Mouse (Mus musculus): ENCODE data around the gene D330020A13Rik. TPM values are rescaled to one million over a fixed set of nuclear protein-coding genes. Genes with fewer than 3 reads are reported as not detected.
"Not testable (repeated sequence)": the region's sequence is repeated elsewhere in the genome, so short reads cannot be mapped to it uniquely, and the experiment has no call there.

Gene D330020A13Rik
- polyA plus RNA-seq, 1 experiment from 2014 or later, result 0.15 TPM

- Histone ChIP-seq H3K36me3 (ENCODE audit: control insufficient read depth, insufficient read depth, low read length) (no peaks in the 10 kb centered on the region), H3K4me1 (replicated peaks; ENCODE audit: control insufficient read depth, insufficient read depth, low read length) (no peaks in the 10 kb centered on the region), H3K9ac (ENCODE audit: low read depth, low read length) (no peak overlapping the region), H3K27ac (ENCODE audit: low read depth, low read length) (no peak overlapping the region), H3K4me3 (ENCODE audit: low read depth, low read length) (no peak overlapping the region), H3K27me3 (ENCODE audit: control insufficient read depth, insufficient read depth, low read length) (peaks cover 8% of the 10 kb centered on the region), H3K4me2 (replicated peaks; ENCODE audit: low read depth, low read length) (no peak overlapping the region), H3K9me3 (ENCODE audit: control insufficient read depth, low read length) (no peaks in the 10 kb centered on the region)
- ATAC-seq (ENCODE audit: low FRiP score) (no peak), DNase-seq (ENCODE audit: low spot score) (no peak)
- WGBS, result 40% methylated on average over 7 of the region's 7 CpGs
Measured at GRCm38 (mm10) chr6:120288541-120288940, 5.6 kb upstream of the D330020A13Rik start.

DNA sequence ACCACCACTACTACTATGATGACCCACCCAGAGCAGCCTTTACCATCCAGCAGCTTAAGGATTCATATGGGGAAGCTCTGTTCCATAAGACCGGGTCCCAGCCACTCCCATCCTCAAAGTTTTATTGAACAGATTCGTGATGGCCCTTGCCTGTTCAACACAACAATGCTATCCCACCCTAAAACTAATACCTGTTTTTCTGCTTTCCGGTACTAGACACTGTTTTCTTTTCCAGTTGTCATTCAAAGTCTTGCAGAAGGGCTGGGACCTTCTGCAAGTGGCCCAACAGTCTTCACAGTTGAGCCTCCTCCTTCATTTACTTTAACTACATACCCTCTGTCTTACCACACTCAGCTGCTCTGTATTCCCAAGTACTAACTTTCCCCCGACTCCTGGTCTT, 4.7 kb upstream of the D330020A13Rik start:
- H3K9ac ChIP-seq (ENCODE audit: low read depth, low read length), result no peak overlapping the region
- no peaks in the 10 kb centered on the region for H3K4me1 ChIP-seq (replicated peaks; ENCODE audit: control insufficient read depth, insufficient read depth, low read length)
- H3K27ac ChIP-seq (ENCODE audit: low read depth, low read length), result no peak overlapping the region
- H3K9me3 ChIP-seq (ENCODE audit: control insufficient read depth, low read length), result no peaks in the 10 kb centered on the region
- no peak for DNase-seq (ENCODE audit: low spot score)
- H3K36me3 ChIP-seq (ENCODE audit: control insufficient read depth, insufficient read depth, low read length), result no peaks in the 10 kb centered on the region
- WGBS, result 85% methylated on average over 4 of the region's 4 CpGs
- H3K27me3 ChIP-seq (ENCODE audit: control insufficient read depth, insufficient read depth, low read length), result peaks cover 15% of the 10 kb centered on the region
- H3K4me3 ChIP-seq (ENCODE audit: low read depth, low read length), result no peak overlapping the region
- no peak overlapping the region for H3K4me2 ChIP-seq (replicated peaks; ENCODE audit: low read depth, low read length)
- ATAC-seq (ENCODE audit: low FRiP score), result no peak

DNA sequence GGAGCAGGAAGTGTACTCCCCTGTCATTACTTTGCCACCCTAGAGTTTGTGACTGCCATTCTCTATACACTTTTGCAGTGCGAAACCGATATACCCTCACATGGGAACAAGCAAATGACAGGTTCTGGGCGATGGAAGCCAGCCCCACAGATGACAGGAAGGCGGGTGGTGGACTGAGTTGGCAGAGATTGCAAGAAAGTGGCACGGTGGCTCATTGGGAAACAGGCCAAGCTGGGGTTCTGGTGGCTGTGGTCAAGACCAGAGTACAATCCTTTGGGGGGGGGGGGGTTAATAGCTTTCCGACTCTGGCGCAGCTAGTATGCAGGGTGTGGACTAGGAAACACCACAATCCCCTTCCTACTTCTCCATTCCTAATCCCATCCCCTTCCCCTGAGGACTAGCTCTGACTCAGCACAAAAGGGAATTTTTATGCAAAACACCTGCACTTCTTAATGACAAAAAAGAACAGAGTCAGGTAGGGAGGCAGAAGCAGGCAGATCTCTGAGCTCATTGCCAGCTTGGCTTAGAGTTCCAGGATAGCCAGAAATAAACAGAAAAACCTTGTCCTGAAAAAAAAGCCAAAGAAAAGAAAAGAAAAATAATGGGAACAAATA, 2.7 kb upstream of the D330020A13Rik start:
- 91% methylated on average over 7 of the region's 7 CpGs for WGBS
- no peak overlapping the region for H3K9ac ChIP-seq (ENCODE audit: low read depth, low read length)
- H3K36me3 ChIP-seq (ENCODE audit: control insufficient read depth, insufficient read depth, low read length), result no peaks in the 10 kb centered on the region
- H3K4me3 ChIP-seq (ENCODE audit: low read depth, low read length), result no peak overlapping the region
- no peaks in the 10 kb centered on the region for H3K4me1 ChIP-seq (replicated peaks; ENCODE audit: control insufficient read depth, insufficient read depth, low read length)
- no peaks in the 10 kb centered on the region for H3K9me3 ChIP-seq (ENCODE audit: control insufficient read depth, low read length)
- peaks cover 19% of the 10 kb centered on the region for H3K27me3 ChIP-seq (ENCODE audit: control insufficient read depth, insufficient read depth, low read length)
- no peak overlapping the region for H3K4me2 ChIP-seq (replicated peaks; ENCODE audit: low read depth, low read length)
- no peak for DNase-seq (ENCODE audit: low spot score)
- ATAC-seq (ENCODE audit: low FRiP score), result no peak
- H3K27ac ChIP-seq (ENCODE audit: low read depth, low read length), result no peak overlapping the region

DNA sequence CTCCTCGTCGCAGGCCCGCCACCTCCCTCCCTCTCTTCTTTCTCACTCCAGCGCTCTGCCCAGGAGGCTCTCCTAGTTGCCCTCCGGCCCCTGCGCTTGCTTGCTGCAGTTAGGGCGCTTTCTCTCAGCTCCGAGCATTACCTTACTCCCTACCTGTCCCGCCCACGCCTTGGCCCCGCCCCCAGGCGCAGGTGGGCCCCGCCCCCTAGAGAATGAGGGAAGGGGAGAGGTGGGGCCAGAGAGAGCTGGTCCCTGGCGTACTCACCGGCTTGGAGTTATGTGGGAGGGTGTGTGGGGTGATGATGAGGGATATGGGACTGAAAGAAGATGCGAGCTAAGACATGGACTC, 595 bp downstream of the D330020A13Rik start:
- H3K4me3 ChIP-seq (ENCODE audit: low read depth, low read length), result peak overlapping the region; percentile 73
- H3K36me3 ChIP-seq (ENCODE audit: control insufficient read depth, insufficient read depth, low read length), result no peaks in the 10 kb centered on the region
- H3K4me2 ChIP-seq (replicated peaks; ENCODE audit: low read depth, low read length), result peak overlapping the region; percentile 99
- H3K4me1 ChIP-seq (replicated peaks; ENCODE audit: control insufficient read depth, insufficient read depth, low read length), result no peaks in the 10 kb centered on the region
- H3K9ac ChIP-seq (ENCODE audit: low read depth, low read length), result peak overlapping the region; percentile 52
- ATAC-seq (ENCODE audit: low FRiP score), result peak; percentile 61
- H3K27ac ChIP-seq (ENCODE audit: low read depth, low read length), result no peak overlapping the region
- WGBS, result 2% methylated on average over 15 of the region's 16 CpGs
- no peaks in the 10 kb centered on the region for H3K9me3 ChIP-seq (ENCODE audit: control insufficient read depth, low read length)
- H3K27me3 ChIP-seq (ENCODE audit: control insufficient read depth, insufficient read depth, low read length), result peaks cover 19% of the 10 kb centered on the region
- DNase-seq (ENCODE audit: low spot score), result no peak

DNA sequence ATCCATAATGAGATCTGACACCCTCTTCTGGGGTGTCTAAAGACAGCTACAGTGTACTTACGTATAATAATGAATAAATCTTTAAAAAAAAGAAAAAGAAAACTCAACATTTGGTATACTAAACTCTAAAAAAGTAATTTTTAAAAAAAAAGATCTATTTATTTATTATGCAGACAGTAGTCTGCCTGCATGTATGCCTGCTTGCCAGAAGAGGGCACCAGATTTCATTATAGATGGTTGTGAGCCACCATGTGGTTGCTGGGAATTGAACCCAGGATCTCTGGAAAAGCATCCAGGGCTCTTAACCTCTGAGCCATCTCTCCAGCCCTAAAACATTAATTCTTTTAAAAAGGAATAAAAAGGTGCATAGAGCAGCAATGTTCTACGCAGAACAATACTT, 2.4 kb downstream of the D330020A13Rik start:
- H3K27ac ChIP-seq (ENCODE audit: low read depth, low read length); H3K4me3 ChIP-seq (ENCODE audit: low read depth, low read length); H3K4me2 ChIP-seq (replicated peaks; ENCODE audit: low read depth, low read length); H3K9me3 ChIP-seq (ENCODE audit: control insufficient read depth, low read length); DNase-seq (ENCODE audit: low spot score); H3K4me1 ChIP-seq (replicated peaks; ENCODE audit: control insufficient read depth, insufficient read depth, low read length); ATAC-seq (ENCODE audit: low FRiP score); H3K9ac ChIP-seq (ENCODE audit: low read depth, low read length); H3K36me3 ChIP-seq (ENCODE audit: control insufficient read depth, insufficient read depth, low read length): not testable (repeated sequence)
- peaks cover 19% of the 10 kb centered on the region for H3K27me3 ChIP-seq (ENCODE audit: control insufficient read depth, insufficient read depth, low read length)
- WGBS, result 93% methylated on average over 2 of the region's 2 CpGs

DNA sequence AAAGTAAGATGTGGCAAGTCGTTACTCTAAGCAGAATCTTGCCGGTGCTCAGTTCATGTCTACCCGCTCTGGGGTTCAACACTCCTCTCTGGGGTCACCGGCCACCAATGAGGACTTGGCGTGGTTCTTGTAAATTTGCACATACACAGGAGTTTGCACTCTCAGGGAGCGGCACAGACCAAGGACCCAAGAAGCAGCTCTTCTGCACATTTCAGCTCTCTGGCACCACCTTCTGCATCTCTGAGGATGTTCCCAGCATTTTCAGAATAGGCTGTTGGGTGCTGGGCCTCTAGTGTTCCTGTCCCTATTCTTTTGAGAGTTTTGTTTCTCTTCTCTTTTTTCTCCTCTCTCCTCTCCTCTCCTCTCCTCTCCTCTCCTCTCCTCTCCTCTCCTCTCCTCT, 7.0 kb downstream of the D330020A13Rik start:
- Histone ChIP-seq H3K9ac (ENCODE audit: low read depth, low read length) (no peak overlapping the region), H3K27ac (ENCODE audit: low read depth, low read length) (no peak overlapping the region), H3K4me2 (replicated peaks; ENCODE audit: low read depth, low read length) (no peak overlapping the region), H3K27me3 (ENCODE audit: control insufficient read depth, insufficient read depth, low read length) (no peaks in the 10 kb centered on the region), H3K4me1 (replicated peaks; ENCODE audit: control insufficient read depth, insufficient read depth, low read length) (no peaks in the 10 kb centered on the region), H3K9me3 (ENCODE audit: control insufficient read depth, low read length) (no peaks in the 10 kb centered on the region), H3K4me3 (ENCODE audit: low read depth, low read length) (no peak overlapping the region), H3K36me3 (ENCODE audit: control insufficient read depth, insufficient read depth, low read length) (no peaks in the 10 kb centered on the region)
- ATAC-seq (ENCODE audit: low FRiP score) (no peak), DNase-seq (ENCODE audit: low spot score) (peak; percentile 39)
- WGBS, result 27% methylated on average over 6 of the region's 6 CpGs

DNA sequence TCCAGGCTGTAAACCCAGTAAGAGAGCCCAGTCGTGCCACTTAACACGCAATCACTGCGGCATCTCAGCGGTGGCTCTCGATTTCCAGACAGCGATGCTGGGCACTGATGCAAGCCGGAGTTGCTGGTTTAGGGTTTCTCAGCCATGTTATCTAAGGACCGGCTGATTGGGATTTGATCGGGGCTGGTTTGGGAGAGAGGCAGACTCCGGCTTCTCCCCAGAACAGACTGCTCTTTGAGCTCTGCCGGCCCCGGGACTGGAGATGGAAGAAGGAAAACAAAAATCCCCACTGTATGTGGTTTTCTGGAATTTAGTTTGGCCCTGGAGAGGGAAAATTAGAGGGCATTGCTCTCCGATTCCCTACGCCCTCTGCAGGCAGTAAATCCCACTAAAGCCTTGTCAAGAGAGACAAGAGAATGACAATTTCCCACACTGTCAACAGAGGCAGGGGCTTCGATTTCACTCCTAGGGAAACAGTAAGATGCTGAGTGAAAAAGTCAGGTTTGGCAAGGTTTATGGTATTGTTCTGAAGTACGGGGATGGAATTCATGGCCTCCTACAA, 8.7 kb downstream of the D330020A13Rik start:
- ATAC-seq (ENCODE audit: low FRiP score), result no peak
- Histone ChIP-seq H3K9me3 (ENCODE audit: control insufficient read depth, low read length) (no peaks in the 10 kb centered on the region), H3K27ac (ENCODE audit: low read depth, low read length) (no peak overlapping the region), H3K4me3 (ENCODE audit: low read depth, low read length) (no peak overlapping the region), H3K27me3 (ENCODE audit: control insufficient read depth, insufficient read depth, low read length) (no peaks in the 10 kb centered on the region), H3K9ac (ENCODE audit: low read depth, low read length) (no peak overlapping the region), H3K4me2 (replicated peaks; ENCODE audit: low read depth, low read length) (peak overlapping the region; percentile 32), H3K4me1 (replicated peaks; ENCODE audit: control insufficient read depth, insufficient read depth, low read length) (no peaks in the 10 kb centered on the region), H3K36me3 (ENCODE audit: control insufficient read depth, insufficient read depth, low read length) (no peaks in the 10 kb centered on the region)
- DNase-seq (ENCODE audit: low spot score), result peak; percentile 39
- WGBS, result 31% methylated on average over 16 of the region's 16 CpGs

GRCm38 (mm10) chr6:120306859-120307594, 12.9 kb downstream of the D330020A13Rik start:
- Histone ChIP-seq H3K27ac (ENCODE audit: low read depth, low read length) (no peak overlapping the region), H3K9me3 (ENCODE audit: control insufficient read depth, low read length) (no peaks in the 10 kb centered on the region), H3K4me2 (replicated peaks; ENCODE audit: low read depth, low read length) (no peak overlapping the region), H3K9ac (ENCODE audit: low read depth, low read length) (no peak overlapping the region), H3K36me3 (ENCODE audit: control insufficient read depth, insufficient read depth, low read length) (no peaks in the 10 kb centered on the region), H3K27me3 (ENCODE audit: control insufficient read depth, insufficient read depth, low read length) (no peaks in the 10 kb centered on the region), H3K4me1 (replicated peaks; ENCODE audit: control insufficient read depth, insufficient read depth, low read length) (no peaks in the 10 kb centered on the region), H3K4me3 (ENCODE audit: low read depth, low read length) (no peak overlapping the region)
- WGBS, result 83% methylated on average over 3 of the region's 3 CpGs
- ATAC-seq (ENCODE audit: low FRiP score) (no peak), DNase-seq (ENCODE audit: low spot score) (no peak)

GRCm38 (mm10) chr6:120309338-120309737, 15.2 kb downstream of the D330020A13Rik start:
- ATAC-seq (ENCODE audit: low FRiP score) (no peak), DNase-seq (ENCODE audit: low spot score) (no peak)
- Histone ChIP-seq H3K9ac (ENCODE audit: low read depth, low read length) (no peak overlapping the region), H3K27me3 (ENCODE audit: control insufficient read depth, insufficient read depth, low read length) (no peaks in the 10 kb centered on the region), H3K4me3 (ENCODE audit: low read depth, low read length) (no peak overlapping the region), H3K4me2 (replicated peaks; ENCODE audit: low read depth, low read length) (no peak overlapping the region), H3K27ac (ENCODE audit: low read depth, low read length) (no peak overlapping the region), H3K36me3 (ENCODE audit: control insufficient read depth, insufficient read depth, low read length) (no peaks in the 10 kb centered on the region), H3K9me3 (ENCODE audit: control insufficient read depth, low read length) (no peaks in the 10 kb centered on the region), H3K4me1 (replicated peaks; ENCODE audit: control insufficient read depth, insufficient read depth, low read length) (no peaks in the 10 kb centered on the region)
- WGBS, result 72% methylated on average over 9 of the region's 9 CpGs
